Mouse (Mus musculus) layer of hippocampus, postnatal 25 days (tissue): Measurements from ENCODE around the gene Bet1l. TPM values are rescaled to one million over a fixed set of nuclear protein-coding genes. Genes with fewer than 3 reads are reported as not detected.
"Not testable (repeated sequence)": the region's sequence is repeated elsewhere in the genome, so short reads cannot be mapped to it uniquely, and the experiment has no call there.

Source experiments
- DNase-seq, 2 experiments: peaks; one replicate each; pipeline ENCODE4 v3.0.0; 2022; ENCODE audit warnings: mixed read lengths in 2 of 2, low spot score in 1 of 2; ENCODE audit errors: extremely low spot score in 1 of 2
- total RNA-seq, 2 experiments: library from RNA; stranded (reverse); gene quantifications; 2 replicates each; pipeline ENCODE4 v1.2.3; 2021

The Bet1l gene
- total RNA-seq = 10 to 100 TPM; 26.6 to 29.6 TPM

DNA sequence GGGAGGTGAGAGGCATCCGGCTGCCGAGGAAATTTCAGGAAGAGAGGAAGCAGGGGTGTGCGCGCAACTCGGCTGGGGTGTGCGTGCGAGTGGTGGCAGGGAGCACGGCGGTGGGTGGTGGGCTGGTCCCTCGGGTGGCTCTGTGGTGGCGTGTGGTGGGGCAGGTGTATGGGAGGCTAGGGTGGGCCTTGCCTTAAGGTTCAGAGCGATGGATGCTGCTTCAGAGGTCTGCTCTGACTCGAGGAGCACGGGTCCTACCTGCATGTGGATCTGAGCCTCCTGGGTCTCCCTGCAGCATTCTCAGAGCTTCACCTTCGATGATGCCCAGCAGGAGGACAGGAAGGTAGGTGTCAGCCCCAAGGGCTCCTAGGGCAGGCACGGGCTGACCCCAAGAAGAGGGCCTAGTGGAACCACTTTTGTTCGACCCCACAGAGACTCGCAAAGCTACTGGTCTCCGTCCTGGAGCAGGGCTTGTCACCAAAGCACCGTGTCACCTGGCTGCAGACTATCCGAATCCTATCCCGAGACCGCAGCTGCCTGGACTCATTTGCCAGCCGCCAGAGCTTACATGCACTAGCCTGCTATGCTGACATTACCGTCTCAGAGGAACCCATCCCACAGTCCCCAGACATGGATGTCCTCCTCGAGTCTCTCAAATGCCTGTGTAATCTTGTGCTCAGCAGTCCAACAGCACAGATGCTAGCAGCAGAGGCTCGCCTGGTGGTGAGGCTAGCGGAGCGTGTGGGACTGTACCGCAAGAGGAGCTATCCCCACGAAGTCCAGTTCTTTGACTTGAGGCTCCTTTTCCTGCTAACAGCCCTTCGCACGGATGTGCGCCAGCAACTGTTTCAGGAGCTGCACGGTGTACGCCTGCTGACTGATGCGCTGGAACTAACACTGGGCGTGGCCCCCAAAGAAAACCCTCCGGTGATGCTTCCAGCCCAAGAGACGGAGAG, at the start of gene Bet1l:
Gene Bet1l (minus strand): TSS at position 28 of the 956 bp plus-strand sequence.
- DNase-seq = no peak

DNA sequence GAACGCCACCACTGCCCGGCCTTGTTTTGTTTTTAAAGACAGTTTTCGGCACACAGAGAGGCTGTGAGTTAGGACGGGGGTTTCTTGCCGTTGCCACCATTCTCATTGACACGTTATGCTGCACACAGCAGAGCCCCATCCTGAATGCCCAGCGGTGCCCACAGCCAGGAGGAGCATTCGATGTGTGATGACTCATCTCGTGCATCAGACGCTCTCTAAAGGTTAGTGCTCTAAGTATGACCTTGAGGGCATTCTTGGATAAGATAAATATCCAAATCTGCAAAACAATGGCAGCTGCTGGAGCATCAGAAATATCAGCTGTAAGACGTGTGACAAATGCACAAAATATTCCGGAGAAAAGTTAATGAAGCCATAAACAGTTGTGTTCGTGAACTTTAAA, 49.8 kb upstream of the Bet1l start:
- no peak for DNase-seq

DNA sequence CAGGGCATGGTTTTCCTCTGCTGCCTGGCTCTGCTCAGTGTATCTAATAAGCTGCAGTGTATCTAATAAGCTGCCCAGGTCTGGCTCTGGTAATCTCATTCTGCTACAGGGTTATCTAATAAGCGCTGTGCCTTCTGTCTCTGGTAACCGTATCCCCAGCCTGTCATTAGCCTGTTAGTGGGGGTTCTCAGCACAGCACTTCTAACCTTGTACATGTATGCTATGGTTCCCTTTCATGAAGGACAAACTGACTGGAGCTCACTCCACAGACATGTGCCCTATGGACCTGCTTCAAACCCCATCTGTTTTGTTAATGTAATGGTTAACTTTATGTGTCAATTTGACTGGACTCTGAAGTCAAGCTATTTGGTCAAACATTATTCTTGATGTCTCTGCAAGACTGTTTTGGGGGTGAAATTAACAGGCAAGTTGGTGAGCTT, 48.3 kb upstream of the Bet1l start:
- no peak for DNase-seq

DNA sequence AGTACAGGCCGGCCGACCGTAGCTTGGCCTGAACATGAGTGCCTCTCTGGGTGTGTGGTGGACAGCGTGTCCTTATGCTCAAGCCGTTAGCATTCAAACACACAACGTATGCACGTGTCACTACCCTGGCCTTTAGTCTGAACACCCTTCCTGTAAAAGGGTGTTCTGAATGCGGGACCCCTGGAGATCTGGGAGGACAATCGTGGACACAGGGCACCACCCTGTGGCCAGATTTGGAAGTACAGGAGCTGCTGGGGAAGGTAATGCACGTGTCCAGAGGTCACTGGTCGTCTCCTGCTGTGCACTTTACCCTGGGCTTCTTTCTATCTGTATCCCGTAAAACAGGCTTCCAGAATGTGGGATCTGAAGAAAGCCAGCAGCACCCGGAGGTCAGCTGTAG, 45.8 kb upstream of the Bet1l start:
- DNase-seq = peak; percentile 78 to 93

DNA sequence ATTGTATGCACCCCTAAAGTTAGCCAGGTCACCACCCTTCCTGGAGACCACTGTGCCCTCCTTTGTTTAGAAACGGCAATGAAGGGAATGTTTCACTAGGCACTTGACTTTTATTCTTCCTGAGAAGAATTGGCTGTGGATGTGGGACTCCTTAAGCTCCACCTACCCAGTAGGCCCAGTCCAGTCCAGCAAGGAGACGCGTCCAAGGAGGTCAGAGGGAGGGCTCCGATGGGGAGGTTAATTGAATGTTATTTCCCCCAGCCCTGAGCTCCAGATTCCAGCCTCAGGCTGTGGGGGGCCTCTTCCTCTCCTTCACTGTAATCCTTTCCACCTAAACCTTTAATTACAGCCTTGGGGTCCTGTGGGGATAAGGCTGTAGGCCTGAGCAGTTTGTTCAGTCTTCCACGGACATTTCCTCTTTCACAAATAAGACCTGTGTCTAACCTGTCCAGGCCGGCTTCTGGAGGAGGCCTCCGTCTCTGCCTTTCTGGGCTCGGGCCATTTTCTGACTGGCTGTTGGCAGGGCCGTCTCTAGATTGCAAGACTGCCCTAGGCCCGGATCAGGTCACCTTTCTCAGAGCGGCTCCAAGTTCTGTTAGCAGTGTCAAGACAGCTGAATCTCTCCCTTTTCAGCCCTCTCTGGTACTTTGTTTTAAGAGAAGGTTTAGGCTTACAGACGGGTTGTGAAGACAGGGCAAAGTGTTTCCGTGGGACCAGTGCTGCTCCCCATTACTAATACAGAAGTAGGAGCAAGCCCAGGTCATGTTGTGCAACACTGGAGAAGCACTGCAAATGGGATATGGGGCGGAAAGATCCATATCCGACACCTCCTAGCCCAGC, 44.9 kb upstream of the Bet1l start:
- DNase-seq = no peak

DNA sequence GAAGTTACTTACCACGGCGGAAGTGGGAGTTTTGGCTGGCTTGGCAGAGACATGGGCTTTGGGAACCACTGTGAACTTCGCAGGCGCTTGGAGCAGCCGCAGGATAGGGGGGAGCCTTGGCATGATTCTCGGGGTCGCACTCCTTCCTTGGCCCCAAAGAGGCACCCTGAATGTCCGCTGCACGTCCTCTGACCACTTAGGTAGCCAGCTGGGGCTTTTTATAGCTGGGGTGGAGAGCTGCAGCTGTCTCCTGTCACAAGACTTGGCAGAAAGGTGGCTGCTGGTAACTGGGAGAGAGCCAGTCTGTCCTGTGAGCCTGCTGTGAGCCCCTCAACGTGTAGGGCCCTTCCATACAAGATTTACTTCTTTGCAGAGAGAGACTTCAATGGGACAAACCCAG, 42.8 kb upstream of the Bet1l start, which contains the start of gene Cox8b:
Gene Cox8b (minus strand): TSS at position 227 of the 400 bp plus-strand sequence.
- DNase-seq = no peak

DNA sequence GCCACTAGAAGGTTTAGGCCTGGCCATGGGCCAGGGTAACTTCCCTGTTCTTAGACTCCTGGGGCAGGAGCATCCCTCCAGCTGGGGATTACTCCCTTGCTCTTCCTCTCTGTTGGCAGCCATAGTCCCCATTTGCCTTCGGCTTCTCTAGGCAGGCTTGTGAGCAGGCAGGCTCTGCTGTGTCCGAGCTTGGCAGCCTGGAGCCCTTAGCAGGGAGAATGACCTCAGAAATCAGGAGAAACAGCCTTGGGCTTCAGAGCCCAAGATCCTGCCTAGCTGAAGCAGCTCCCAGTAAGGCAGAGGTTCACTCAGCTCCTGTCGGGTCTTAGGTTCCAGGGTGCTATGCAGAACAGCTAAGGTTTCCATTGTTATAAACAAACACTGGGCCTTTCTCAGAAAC, 41.7 kb upstream of the Bet1l start:
- DNase-seq = no peak

DNA sequence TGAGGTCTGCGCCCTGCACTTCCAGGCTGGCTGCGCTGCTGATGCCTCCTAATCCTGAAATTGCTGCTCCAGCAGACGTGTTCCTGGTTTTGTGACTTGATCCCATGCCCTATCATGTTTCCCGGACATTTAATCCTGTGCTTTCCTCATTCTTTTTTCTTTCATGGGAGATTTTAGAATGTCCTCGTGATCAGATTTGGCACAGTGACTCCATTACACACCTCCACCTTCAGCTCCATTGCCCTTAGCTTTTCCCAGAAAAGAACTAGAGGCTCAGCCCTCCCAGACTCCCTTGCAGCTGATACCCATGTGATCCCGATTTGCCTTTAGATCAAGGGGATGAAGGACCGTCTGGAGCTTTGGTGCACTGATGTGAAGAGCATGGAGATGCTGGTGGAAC, 40.5 kb upstream of the Bet1l start:
- no peak for DNase-seq

DNA sequence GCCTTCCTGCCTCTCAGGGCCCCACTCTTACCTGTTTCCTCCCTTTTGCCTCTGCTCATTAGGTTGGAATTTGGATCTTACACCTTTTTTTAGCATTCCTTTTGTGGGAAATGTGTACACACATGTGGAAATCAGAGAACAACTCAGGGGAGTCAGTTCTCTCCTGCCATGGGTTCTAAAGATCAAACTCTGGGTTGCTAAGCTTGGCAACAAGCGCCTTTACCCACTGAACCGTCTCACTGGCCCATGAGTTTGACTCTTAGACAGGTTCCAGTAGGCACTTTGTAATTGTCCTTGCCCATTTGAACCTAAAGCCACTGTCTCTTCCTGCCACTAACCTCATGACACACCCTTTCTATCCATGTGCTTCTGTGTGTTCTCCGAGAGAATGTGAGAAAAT, 37.2 kb upstream of the Bet1l start:
- DNase-seq = no peak

DNA sequence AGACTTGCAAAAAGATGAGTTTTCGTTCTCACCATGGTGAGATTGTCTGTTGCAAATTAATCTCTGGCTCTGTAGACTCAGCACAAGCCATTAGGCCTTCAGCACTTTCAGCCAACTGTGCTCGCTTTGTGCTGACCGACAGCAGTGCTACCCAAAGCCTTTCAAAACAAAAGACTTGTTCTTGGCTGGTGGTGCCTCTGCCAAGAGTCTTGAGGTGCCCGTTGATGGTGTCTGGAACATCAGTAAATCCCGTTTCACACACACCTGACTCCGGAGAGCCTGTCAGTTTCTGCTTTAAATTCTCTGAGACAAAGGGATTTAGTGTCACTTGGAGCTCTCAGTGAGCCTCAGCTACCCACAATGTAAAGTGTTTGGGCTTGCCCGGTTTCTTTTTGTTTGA, 36.7 kb upstream of the Bet1l start:
- no peak for DNase-seq

DNA sequence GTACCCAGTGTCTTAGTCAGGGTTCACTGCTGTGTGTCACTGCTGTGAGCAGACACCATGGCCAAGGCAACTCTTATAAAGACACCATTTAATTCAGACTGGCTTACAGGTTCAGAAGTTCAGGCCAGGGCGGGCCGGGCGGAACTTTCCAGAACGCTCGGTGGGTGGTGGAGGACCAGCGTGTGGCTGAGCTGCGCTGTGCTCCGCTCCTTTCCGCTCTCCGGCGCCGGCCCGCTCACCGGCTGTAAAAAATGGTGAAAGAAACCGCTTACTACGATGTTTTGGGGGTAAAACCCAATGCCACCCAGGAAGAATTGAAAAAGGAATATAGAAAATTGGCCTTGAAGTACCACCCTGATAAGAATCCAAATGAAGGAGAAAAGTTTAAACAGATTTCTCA, 33.3 kb upstream of the Bet1l start:
- not testable (repeated sequence) for DNase-seq

DNA sequence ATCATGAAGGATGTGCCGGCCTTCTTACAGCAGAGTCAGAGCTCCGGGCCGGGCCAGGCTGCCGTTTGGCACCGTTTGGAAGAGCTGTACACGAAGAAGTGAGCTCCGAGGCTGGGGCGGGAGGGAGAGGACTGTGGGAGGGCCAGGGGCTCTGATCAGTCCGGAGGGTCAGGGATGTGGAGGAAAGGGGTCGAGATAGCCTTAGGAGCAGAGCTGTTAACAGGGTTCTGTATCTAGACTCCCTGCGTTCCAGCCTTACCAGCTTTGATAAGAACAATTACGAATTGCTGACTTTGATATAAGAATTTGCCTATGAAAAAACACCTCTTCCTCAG, 25.1 kb upstream of the Bet1l start:
- no peak for DNase-seq

DNA sequence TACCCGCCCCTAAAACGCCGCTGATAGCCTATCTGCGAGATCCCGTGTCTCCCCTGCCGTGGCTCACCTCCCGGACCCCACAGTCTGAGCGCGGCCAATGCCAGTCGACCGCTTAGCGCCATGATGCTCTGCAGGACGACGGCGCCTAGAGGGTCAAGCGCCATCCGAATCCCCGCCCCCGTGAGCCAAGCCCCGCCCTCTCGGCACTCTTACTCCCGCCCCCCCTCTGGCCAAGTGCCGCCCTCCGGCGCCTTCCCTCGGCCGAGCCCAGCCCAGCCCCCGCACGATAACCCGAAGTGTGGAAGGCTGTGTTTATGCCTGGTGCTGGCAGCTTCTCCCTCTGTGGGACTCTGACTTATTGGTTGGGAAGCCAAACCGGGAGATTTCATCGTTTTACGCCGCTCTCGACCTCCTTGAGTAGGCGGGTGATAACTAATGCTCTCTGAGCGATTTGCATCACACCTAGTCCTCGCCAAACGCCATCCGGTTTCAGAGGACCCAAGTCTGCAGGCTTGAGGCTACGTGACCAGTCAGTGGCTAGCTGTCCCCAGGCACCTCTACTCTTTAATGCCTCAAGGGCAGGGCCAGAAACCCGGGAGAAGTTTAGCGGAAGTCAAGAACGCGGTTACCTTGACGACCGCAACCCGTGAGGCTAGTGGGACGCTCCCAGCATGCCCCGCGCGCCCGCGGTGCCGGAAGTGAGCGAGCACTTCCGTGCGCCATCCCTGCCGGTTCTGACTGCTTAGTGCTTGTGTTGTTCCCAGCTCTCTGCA, 24.5 kb upstream of the Bet1l start, which contains the start of the genes Psmd13 and Sirt3:
Gene Psmd13 (plus strand): TSS at position 273 of the 773 bp plus-strand sequence.
Gene Sirt3 (minus strand): TSS at position 614 of the 773 bp plus-strand sequence.
- DNase-seq = peak; percentile 85 to 90

DNA sequence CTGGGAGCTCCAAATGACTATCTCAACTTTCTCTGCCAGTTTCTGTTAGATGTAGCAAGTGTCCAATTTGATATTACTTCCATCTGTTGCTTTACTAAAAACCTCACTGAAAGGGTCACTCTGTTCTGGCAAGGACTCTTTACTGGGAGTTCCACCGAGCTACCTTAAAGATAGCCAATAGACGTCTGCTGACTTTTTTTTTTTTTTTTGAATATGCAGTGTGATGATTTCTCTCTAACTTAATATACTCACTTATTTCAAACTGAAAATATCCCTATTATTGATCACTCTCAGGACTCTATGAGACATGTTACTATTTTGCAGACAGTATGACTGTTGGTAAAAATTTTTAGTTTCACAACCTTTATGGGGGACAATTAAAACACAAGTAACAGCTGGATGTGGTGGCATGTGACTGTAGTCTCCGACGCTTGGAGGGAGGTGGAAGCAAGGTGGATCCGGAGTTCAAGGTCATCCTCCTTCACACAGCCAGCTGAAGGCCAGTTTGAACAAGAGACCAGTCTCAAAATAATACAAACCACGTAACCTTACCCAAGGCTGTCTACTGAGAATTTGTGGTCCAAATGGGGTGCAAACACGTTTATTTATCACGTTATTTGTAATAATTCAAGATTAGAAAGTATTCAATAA, 23.6 kb upstream of the Bet1l start:
- no peak for DNase-seq

DNA sequence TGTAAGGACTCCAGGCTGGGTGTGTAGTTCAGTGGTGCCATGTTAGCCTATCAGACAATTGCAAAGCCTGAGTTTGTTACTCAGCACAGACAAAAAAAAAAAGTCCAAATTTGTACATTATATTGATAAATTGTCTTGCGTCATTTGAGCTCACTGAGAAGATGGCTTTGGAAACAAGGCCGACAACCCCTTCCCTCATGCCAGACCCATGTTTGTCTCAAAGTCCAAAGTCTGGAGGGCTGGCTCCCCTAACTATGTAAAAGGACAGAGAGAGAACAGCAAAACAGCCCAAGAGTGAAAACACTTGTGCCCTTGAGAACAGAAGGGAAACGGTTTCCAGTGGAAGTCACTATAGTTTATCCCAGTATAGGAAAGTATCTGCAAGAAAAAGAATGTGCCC, 23.0 kb upstream of the Bet1l start:
- no peak for DNase-seq

DNA sequence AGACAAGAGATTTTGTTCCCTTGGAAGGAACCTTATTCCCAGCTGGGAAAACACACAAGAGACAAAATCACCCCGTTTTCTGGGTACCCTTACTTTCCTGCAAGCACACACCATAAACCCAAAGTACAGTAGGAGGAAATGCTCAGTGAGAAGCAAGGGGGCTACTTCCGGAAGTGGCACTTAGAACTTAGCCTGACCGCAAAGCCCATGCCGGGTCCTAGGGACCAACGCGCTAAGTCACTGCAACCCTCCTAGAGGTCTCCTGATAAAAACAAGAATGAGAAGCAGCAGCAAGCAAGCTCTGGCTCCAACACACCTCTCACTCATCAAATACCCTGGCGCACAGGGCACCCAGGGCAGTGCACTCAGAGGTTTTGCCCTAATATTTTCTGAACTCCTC, 22.0 kb upstream of the Bet1l start:
- no peak for DNase-seq

DNA sequence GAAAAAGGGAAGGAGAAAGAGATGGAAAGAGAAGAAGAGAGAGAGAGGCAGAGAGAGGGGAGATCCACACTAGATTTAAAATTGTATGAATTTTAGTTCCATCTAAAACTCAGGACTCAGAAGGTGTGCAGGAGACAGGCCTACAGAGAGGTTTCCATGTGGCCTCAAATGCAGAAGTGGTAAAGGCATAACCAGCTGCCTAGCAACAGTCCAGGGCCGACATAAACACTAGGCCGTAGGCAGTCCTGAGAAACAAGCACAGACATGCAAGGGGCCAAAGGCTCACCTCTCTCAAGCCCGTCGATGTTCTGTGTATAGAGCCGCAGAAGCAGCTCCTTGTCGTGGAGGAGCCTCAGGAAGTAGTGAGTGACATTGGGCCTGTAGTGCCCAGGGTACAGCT, 20.0 kb upstream of the Bet1l start:
- no peak for DNase-seq

DNA sequence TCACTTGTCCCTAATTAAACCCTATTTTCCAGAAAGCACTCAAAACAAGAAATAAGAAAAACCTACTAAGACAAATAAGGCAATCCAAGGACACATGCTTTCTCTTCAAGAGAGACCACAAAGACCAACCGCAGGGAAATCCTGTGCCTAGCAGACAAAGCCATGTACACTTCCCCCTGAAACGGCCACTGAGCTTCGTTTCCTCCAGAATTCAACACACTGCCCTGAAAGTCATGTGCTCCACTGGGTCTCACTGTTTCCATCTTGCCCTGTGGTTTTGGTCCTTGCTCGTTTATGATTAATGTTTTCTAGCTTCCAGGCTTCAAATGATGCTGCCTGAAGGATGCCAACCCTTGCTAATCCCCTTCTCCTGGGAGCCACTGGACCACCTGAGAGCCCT, 16.8 kb upstream of the Bet1l start:
- DNase-seq = no peak

DNA sequence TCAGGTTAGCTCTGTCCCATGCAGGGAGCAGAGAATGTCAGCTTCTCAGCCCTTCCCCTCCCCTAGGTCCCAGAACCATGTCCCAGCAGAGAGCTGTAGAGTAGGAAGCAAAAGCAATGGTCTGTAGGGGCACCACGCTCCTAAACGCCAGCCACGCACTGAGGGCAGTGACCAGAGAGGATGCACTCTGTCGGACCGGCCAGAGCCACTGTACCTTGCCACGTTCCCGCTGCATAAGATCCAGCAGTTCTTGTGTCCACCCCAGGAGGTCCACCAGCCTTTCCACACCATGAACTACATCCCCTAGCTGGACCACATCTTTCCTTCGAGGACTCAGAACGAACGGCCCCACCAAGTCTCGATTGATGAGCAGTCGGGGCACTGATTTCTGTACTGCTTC, 7.4 kb upstream of the Bet1l start:
- DNase-seq = no peak

DNA sequence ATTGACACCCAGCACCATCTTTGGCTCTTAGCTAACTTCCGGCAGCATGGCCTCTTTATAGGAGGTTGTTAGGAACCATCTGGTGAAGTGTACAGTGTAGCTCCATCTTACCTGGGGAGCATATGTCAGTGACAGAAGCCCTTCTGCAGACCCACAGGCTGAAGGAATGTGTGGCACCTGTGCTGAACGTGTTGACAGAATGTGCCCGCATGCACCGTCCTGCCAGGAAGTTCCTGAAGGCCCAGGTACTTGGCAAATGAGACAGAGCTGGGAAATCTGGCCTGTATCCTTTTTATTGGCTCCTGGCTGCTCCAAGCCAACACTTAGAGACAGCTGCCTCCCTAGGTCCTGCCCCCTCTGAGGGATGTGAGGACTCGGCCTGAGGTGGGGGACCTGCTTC, 3.4 kb upstream of the Bet1l start:
- DNase-seq = no peak
